Mouse (Mus musculus) left cerebral cortex, adult 8-10 months (tissue): ENCODE results near the gene Toe1. TPM values are rescaled to one million over a fixed set of nuclear protein-coding genes. Genes with fewer than 3 reads are reported as not detected.
A peak's percentile ranks its signal among the peaks of the same experiment; 100 is the strongest.

Experiments used
- DNase-seq, 2 experiments: peaks; one replicate each; pipeline ENCODE4 v3.0.0; 2022; ENCODE audit warnings: low spot score in 2 of 2
- total RNA-seq, 4 experiments: library from RNA; stranded (reverse); gene quantifications; 2 replicates each; pipeline ENCODE4 v1.2.4; 2022

Toe1 gene
- total RNA-seq, 4 experiments from 2014 or later = 13.1 to 15.3 (median 14.9) TPM

DNA sequence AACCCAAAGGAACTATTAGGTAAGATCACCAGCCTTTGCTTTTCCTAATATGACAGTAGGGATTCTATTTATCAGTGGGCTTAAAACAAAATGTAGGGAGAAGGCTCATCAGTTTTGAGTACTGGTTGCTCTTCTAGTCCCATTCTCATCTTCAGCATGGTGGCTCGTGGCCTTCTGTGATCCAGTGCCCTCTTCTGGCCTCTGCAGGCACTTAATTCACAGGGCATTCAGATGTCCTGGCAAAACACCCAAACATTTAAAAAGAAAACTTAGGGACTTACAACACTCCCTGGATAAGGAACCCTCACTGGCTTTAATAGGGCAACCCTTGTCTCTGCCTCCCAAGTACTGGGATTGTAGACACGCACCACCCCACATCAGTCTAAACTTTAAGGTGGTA is 13.2 kb downstream of the Toe1 start:
- DNase-seq = no peak

DNA sequence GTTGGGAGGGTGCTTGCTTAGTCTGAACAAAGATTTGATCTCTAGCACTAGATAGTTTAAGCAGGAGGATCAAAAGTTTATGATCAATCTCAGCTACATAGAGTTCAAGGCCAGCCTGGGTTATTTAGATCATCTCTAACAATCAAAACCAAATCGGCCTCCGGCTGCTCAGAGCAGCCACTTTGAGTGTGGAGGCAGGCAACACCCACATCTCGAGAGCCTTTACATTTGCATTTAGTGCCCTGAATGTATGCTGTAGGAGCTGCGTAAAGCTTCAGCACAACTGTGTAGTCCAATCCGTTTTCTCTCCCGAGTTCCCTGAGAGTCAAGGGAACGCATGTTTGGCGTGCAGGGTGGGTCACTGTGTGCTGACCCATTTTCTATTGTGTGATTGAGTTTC is 15.0 kb downstream of the Toe1 start:
- DNase-seq = no peak

DNA sequence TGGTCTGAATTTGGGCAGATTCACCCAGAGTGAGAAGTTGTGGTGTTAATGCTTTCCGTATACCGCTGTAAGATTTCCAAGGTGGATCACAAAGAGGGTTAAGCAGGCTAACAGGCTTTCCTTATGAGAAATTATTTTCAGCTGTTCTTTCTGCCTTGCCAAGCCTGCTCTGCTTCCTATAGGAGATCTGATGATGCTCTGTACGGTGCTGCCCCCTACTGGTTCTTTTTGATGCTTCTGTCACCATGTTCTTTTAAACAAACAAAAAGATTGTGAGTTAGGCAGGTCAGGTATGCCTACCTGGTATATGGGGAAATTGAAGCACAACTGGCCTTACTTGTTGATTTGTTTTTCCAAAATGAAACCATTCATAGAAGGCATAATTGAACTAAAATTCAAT is 18.5 kb downstream of the Toe1 start:
- peak; percentile 50 to 65 for DNase-seq

DNA sequence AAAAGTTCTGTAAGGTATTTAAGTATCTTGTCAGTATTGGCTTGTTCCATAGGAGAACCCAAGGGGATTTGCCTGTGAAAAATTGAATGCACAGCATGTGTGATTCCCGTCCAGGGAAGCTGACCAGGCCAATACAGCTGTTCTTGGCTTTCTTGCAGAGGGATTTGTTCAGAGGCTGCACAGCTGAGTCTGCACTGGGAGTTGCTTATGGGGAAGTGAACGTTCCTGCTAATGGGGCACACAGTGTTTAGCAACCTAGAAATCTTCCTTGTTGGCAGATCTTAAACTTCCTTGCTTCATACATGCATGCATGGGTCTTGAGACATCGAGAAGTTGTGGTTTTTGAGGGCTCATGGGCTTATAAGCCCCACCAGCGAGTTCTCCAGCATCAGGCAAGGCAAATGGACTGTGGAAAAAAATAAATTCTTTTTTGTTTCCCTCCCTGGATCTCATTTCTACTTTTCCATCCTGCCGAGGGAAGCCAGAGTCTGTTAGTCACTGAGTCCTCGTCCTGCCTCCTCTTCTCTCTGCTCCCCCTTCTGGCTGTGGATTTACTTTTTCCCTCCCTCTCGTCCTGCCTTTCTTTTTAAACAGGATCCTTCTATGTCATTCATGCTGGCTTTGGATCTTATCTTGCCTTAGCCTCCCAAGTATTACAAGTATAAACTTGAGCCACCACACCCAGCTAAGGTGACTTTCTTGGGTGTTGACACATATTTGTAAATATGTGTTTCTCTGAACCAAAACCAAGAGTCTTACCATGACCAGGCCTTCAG is 19.3 kb downstream of the Toe1 start:
- DNase-seq = no peak

DNA sequence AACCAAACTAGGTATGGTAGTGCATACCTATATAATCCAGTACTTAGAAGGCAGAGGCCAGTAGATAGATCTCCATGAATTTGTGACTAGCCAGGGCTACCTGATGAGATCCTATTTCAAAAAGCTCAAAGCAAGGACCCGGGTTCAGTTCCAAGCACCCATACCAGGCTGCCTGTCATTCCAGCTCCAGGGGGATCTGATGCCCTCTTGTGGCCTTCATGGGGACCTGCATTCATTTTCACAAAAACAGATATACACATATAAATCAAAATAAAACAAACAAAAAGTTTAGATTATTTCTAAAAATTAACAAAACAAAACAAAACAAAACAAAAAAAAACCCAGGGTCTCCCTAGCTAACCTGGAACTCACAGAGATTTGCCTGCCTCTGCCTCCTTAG is 20.9 kb downstream of the Toe1 start:
- no peak for DNase-seq

DNA sequence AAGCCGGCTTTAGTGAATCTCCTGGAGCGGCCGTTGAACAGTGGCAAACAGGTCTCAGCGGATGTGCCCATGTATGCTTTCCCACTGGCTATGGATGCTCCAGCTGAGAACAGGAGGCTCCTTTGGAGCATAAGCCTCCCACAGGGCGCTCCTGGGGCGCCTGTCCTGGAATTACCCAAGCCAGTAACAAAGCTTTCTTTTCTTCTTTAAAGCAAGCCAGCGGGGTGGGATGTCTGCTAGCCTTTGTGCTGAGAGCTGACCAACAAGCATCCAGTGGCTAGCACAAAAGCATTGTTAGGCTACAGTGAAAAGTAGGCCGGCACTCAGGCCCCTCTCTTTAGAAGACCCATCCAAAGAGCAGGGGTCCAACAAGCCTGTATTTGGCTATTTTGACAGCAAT is 25.3 kb downstream of the Toe1 start:
- DNase-seq = no peak

DNA sequence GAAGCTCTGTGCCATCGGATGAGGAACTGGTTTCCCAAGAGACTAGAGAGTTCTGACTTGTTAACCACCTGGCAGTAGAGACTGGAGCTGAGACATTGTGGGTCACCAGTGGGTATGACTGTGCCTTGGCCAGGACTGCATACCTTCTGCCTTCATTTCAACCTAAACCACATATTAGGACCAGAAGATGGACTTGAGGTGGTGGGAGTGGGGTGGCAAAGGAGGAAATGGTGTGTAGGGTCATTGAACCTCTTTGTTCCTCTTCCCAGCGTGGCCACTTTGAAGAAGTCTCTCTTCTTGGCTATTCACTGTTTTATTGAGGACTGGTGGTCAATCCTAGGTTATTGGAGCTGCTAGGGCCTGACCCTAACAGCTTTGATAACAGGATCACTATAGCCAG is 26.1 kb downstream of the Toe1 start:
- no peak for DNase-seq

DNA sequence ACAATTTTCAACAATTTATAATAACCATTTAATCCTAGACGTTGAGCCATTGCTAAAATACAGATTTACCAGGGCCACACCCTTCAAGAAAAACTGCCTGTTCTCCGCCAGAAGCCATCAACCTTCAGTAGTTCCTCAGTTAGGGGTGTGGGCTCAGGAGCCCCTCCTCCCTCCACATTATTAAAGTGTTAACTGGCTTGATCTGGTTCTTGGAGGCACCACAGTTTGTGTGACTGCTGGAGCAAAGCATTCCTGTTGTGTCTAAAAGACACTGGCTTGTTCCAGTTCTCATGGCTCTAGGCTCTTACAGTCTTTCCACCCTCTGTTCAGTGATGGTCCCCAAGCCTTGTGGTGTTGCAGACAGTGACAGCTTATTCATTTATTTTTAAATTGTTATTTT is 26.9 kb downstream of the Toe1 start:
- DNase-seq = no peak

DNA sequence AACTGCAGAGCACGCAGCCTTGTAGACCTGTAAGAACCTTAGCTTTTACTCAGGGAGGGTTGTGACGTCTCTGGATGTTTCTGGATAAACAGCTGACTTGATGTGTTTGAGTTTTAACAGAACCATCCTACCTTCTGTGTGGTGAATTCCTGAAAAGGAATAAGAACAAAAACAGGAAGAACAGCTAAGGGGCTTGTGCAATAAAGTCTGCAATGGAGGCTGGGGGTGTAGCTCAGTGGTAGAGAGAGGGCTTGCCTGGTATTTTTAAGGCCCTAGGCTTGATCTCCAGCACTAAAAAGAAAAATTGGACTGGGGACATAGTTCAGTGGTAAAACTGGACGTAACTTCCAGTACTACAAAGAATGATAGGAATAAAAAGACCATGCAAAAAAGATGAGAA is 30.4 kb downstream of the Toe1 start:
- DNase-seq = no peak

DNA sequence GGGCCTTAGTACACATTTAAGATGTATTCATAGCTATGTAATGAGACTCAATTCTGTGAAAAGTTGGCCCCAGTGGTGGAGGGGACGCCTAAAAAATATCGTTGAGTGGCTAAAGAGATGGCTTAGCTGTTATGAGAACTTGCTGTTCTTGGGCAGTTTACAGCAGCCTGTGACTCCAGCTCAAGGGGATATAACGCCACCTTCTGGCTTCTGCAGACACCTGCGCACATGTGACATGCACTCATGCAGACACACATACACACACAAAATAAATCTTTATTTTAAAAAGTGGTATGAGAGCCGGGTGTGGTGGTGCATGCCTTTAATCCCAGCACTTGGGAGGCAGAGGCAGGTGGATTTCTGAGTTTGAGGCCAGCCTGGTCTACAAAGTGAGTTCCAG is 31.0 kb downstream of the Toe1 start:
- no peak for DNase-seq

DNA sequence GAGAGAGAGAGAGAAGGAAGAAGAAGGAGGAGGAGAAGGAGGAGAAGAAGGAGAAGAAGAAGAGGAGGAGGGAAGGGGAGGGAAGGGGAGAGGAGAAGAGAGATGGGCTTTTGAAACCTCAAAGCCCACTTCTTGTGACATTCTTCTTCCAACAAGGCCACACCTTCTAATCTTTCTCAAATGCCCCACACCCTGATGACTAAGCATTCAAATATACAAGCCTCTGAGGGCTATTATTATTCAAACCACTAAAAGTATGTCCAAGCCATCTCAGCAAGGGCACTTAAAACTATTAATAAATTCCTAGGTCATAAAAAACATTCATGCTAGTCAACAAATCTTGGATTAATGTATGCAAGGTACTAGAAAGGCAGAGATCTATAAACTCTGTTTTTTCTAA is 38.4 kb downstream of the Toe1 start:
- no peak for DNase-seq

DNA sequence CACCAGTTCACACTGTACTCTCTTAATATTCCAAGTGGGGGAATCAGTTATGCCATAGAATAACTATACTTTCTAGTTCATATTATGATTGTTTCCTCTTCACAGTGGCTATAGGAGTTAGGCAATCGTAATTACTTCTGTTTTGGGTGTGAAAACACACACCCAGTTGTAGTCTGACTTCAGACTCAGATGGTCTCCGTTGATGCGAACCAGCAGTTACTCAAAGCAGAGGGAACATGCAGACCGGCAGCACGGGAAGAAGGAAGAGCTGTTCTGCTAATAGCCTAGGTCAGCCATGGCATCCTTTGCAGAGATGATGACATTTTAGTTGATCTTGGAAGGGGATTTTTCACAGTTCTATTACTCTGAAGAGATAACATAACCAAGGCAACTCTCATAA is 38.9 kb downstream of the Toe1 start:
- no peak for DNase-seq

DNA sequence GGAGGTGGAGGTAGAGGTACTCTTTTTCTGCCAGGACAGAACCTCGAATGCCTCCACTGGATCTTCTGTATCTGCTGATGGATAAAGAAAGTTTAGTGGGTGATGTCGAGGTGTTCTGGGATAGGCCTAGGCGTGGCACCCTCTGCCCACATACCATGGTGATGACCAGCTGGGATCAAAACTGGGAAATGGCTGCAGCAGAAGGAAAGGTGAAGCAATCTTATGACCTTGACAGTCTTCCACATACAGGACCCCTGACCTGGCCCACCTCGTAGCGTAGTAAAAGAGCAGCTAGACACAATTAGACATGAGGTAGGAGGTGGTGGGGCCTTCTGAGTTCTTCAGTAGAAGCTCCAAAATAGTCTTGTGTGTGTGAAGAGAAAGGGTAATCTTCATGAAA is 43.4 kb downstream of the Toe1 start:
- DNase-seq = no peak

DNA sequence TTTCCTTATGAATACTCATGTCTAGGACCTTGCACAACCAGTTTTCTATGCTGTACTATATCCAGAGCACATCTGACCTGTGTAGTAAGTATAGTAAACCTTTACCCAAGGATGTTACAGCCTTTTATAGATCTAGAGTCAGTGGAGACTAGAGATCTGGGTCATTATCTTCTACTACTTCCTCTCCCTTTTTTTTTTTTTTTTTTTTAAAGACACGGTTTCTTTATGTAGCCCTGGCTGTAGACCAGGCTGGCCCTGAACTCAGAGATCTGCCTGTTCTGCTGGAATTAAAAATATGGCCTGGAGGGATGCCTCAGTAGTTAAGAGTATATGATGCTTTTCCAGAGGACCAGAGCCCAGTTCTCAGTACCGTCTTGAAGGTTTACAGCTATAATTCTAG is 45.5 kb downstream of the Toe1 start:
- no peak for DNase-seq

DNA sequence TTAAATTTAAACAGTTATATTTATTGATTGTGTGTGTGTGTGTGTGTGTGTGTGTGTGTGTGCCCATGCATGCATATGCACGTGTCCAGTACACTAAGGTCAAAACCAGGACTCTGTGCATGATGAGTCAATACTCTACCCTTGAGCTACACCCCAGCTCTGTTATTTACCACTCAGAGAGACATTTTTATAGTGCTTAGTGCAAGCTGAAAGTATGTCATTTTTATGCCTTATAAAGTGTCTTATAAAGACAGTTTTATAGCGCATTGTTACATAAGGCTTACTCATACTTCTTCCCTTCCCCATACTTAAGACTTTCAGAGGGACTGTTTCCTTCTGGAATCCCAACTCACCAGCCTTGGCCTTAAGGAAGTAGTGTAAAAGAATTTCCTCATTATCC is 57.7 kb downstream of the Toe1 start:
- DNase-seq = no peak

Other genes with a start within 250 kb of the Toe1 start
- gene Gpbp1l1, start 250.0 kb downstream of the Toe1 start, total RNA-seq = 10 to 100 TPM; 40.2 to 57.7 (median 48.3) TPM
- gene Ccdc17, start 211.0 kb downstream of the Toe1 start, total RNA-seq = 1 to 10 TPM; 5.5 to 8.0 (median 7.1) TPM
- gene Nasp, start 179.7 kb downstream of the Toe1 start, total RNA-seq = 10 to 100 TPM; 26.8 to 28.5 (median 27.2) TPM
- gene Akr1a1, start 156.0 kb downstream of the Toe1 start, total RNA-seq = 100 to 1,000 TPM; 426 to 437 (median 430) TPM
- 100 to 1,000 TPM; 171 to 219 (median 193) TPM for gene Prdx1, start 122.1 kb downstream of the Toe1 start, total RNA-seq
- 10 to 100 TPM; 14.0 to 18.4 (median 14.8) TPM for gene Mmachc, start 99.2 kb downstream of the Toe1 start, total RNA-seq
- 1 to 10 TPM; 4.3 to 8.4 (median 6.3) TPM for gene Ccdc163, start 99.1 kb downstream of the Toe1 start, total RNA-seq
- 1 to 10 TPM; 5.1 to 5.8 (median 5.5) TPM for gene Tesk2, start 86.7 kb downstream of the Toe1 start, total RNA-seq
- 1 to 10 TPM; 2.1 to 4.8 (median 2.9) TPM for gene Mutyh, start 83 bp upstream of the Toe1 start, total RNA-seq
- gene Hpdl, start 14.1 kb upstream of the Toe1 start, total RNA-seq = 1 to 10 TPM; 1.3 to 1.9 (median 1.7) TPM
- gene Zswim5, start 69.7 kb upstream of the Toe1 start, total RNA-seq = 10 to 100 TPM; 11.4 to 13.9 (median 12.4) TPM
- 10 to 100 TPM; 62.5 to 75.0 (median 67.2) TPM for gene Urod, start 186.8 kb upstream of the Toe1 start, total RNA-seq
- gene Hectd3, start 187.7 kb upstream of the Toe1 start, total RNA-seq = 10 to 100 TPM; 40.3 to 60.2 (median 48.0) TPM
- gene Eif2b3, start 211.8 kb upstream of the Toe1 start, total RNA-seq = 10 to 100 TPM; 19.4 to 23.1 (median 22.5) TPM